Comparison of ENCODE assay signal across 10 mouse cellular contexts in genomic region chr7:144894191-144894590, GRCm38 (mm10). TPM values are rescaled to one million over a fixed set of nuclear protein-coding genes. Genes with fewer than 3 reads are reported as not detected.
DNase-seq lines count a peak whose midpoint lies in the region; ATAC-seq lines count a peak whose summit lies in the region.
"Had no signal": no experiment of that assay in that cellular context is flagged by ENCODE, and none has a peak within 500 bp of the region (broad histone marks: within the 10 kb centered on the region; RNA-seq: fewer than 3 reads in every experiment).

No protein-coding gene starts in this region.

- H3K9ac ChIP-seq in heart, embryonic 13.5 days = no peak overlapping the region
- H3K9ac ChIP-seq in forebrain, embryonic 12.5 days = no peak overlapping the region

- peaks cover 92% of the 10 kb centered on the region for H3K27me3 ChIP-seq in heart, embryonic 13.5 days (replicated peaks)
- H3K27me3 ChIP-seq in forebrain, embryonic 12.5 days = peaks cover 80% of the 10 kb centered on the region

- H3K4me2 ChIP-seq in heart, embryonic 13.5 days = peak overlapping the region; percentile 94
- peak overlapping the region; percentile 79 for H3K4me2 ChIP-seq in forebrain, embryonic 12.5 days

- WGBS in heart, embryonic 13.5 days = 7% methylated on average over 5 of the region's 5 CpGs
- 2% methylated on average over 5 of the region's 5 CpGs for WGBS in forebrain, embryonic 12.5 days

- ATAC-seq in heart, embryonic 13.5 days (ENCODE audit: extremely low read depth, insufficient number of reproducible peaks, low FRiP score, low TSS enrichment) = no peak
- ATAC-seq in forebrain, embryonic 12.5 days (ENCODE audit: low FRiP score) = no peak

- peaks cover 28% of the 10 kb centered on the region for H3K4me1 ChIP-seq in heart, embryonic 13.5 days
- peaks cover 46% of the 10 kb centered on the region for H3K4me1 ChIP-seq in forebrain, embryonic 12.5 days

- H3K27ac ChIP-seq in heart, embryonic 13.5 days (replicated peaks) = no peak overlapping the region
- peak overlapping the region; percentile 14 for H3K27ac ChIP-seq in forebrain, embryonic 12.5 days

- no peak for DNase-seq in heart, adult 8-10 months (ENCODE audit: low spot score)
- peak; percentile 18 for DNase-seq in thymus, postnatal 14 days
- no peak for DNase-seq in thymus, postnatal 25 days
- peak; percentile 51 for DNase-seq in lung, postnatal 10 days
- no peak for DNase-seq in spleen, adult 12 weeks (ENCODE audit: low spot score)
- DNase-seq in urinary bladder, postnatal 25 days (ENCODE audit: low spot score) = no peak

- H3K4me3 ChIP-seq in heart, embryonic 13.5 days = no peak overlapping the region
- no peak overlapping the region for H3K4me3 ChIP-seq in forebrain, embryonic 12.5 days (replicated peaks)

- H3K36me3 ChIP-seq in heart, embryonic 13.5 days = no peaks in the 10 kb centered on the region
- H3K36me3 ChIP-seq in forebrain, embryonic 12.5 days (replicated peaks) = no peaks in the 10 kb centered on the region

- H3K9me3 ChIP-seq in heart, embryonic 13.5 days = no peaks in the 10 kb centered on the region
- H3K9me3 ChIP-seq in forebrain, embryonic 12.5 days = no peaks in the 10 kb centered on the region

RNA-seq across cellular contexts. Expression of gene Fgf15, which starts 2.1 kb away (rescaled TPM):
- 0.11 TPM in 1 of 2 replicates, not detected in the other for polyA plus RNA-seq in heart, embryonic 13.5 days (2015; fragmentation: Nextera tagmentation; extraction: Ambion mirVana)
- total RNA-seq in heart, adult 8-10 months (2022) = not detected
- 69.9 and 94.0 TPM in 2 replicates for polyA plus RNA-seq in forebrain, embryonic 12.5 days (2016; fragmentation: Nextera tagmentation; extraction: Ambion mirVana)
- total RNA-seq: hematopoietic stem cell, adult 5-6 weeks; neutrophil, adult 5-6 weeks had no signal

RNA-seq across cellular contexts. Expression of gene LTO1, which starts 20.7 kb away (rescaled TPM):
- polyA plus RNA-seq in heart, embryonic 13.5 days (2015; fragmentation: Nextera tagmentation; extraction: Ambion mirVana) = 19.7 and 21.3 TPM in 2 replicates
- 10 to 100 TPM; 14.6 to 18.2 (median 17.4) TPM for total RNA-seq in heart, adult 8-10 months (2022)
- polyA plus RNA-seq in forebrain, embryonic 12.5 days (2016; fragmentation: Nextera tagmentation; extraction: Ambion mirVana) = 32.6 and 34.0 TPM in 2 replicates

RNA-seq across cellular contexts. Expression of gene Ccnd1, which starts 45.5 kb away (rescaled TPM):
- 52.6 and 67.5 TPM in 2 replicates for polyA plus RNA-seq in heart, embryonic 13.5 days (2015; fragmentation: Nextera tagmentation; extraction: Ambion mirVana)
- 10 to 100 TPM; 30.1 to 64.0 (median 45.1) TPM for total RNA-seq in heart, adult 8-10 months (2022)
- 214 and 257 TPM in 2 replicates for polyA plus RNA-seq in forebrain, embryonic 12.5 days (2016; fragmentation: Nextera tagmentation; extraction: Ambion mirVana)

RNA-seq across cellular contexts. Expression of gene Fgf4, which starts 47.0 kb away (rescaled TPM):
- 0.08 TPM in 1 of 2 replicates, not detected in the other for polyA plus RNA-seq in heart, embryonic 13.5 days (2015; fragmentation: Nextera tagmentation; extraction: Ambion mirVana)
- not detected for total RNA-seq in heart, adult 8-10 months (2022)
- polyA plus RNA-seq in forebrain, embryonic 12.5 days (2016; fragmentation: Nextera tagmentation; extraction: Ambion mirVana) = not detected in 2 replicates
- total RNA-seq: hematopoietic stem cell, adult 5-6 weeks had no signal

RNA-seq across cellular contexts. Expression of gene Fgf3, which starts 56.3 kb away (rescaled TPM):
- polyA plus RNA-seq in heart, embryonic 13.5 days (2015; fragmentation: Nextera tagmentation; extraction: Ambion mirVana) = 0.18 and 0.20 TPM in 2 replicates
- total RNA-seq in heart, adult 8-10 months (2022) = not detected
- polyA plus RNA-seq in forebrain, embryonic 12.5 days (2016; fragmentation: Nextera tagmentation; extraction: Ambion mirVana) = 1.2 and 4.4 TPM in 2 replicates

Comparison
In these comparisons a context has a peak if more than half of its experiments do, and no peak if none do; other contexts are left out.
1. DNase-seq: peak in thymus, postnatal 14 days (single experiment) and lung, postnatal 10 days (single experiment); none in heart, adult 8-10 months (single experiment), thymus, postnatal 25 days (single experiment), spleen, adult 12 weeks (single experiment) and urinary bladder, postnatal 25 days (single experiment).
2. RNA of gene Fgf15, which starts 2.1 kb away (polyA plus RNA-seq): 69.9 to 94.0 TPM in forebrain, embryonic 12.5 days; 0.11 TPM in heart, embryonic 13.5 days; every median in the first group is over 10 times any median in the second.